Mouse (Mus musculus) cerebellum, postnatal 10 days (tissue): ENCODE data around the gene S100a4.

Source experiments
- DNase-seq, 2 experiments: peaks; one replicate each; pipeline ENCODE4 v3.0.0; 2021; ENCODE audit warnings: mixed read lengths in 2 of 2

Gene S100a4

GRCm38 (mm10) chr3:90600036-90600435 lies 3.5 kb upstream of the S100a4 start:
- no peak for DNase-seq

GRCm38 (mm10) chr3:90600458-90601195 lies 2.9 kb upstream of the S100a4 start:
- no peak for DNase-seq

GRCm38 (mm10) chr3:90601486-90602110 lies 2.0 kb upstream of the S100a4 start, which contains the start of gene Gm42674:
Gene Gm42674, plus strand, starts transcription at chr3:90601904.
- no peak for DNase-seq

- peak; percentile 28 to 47 for DNase-seq
These were observed 845 bp downstream of the S100a4 start for GRCm38 (mm10) chr3:90604416-90604815.

GRCm38 (mm10) chr3:90605049-90605448 lies 1.5 kb downstream of the S100a4 start:
- no peak for DNase-seq

- no peak for DNase-seq
These were observed 2.2 kb downstream of the S100a4 start for GRCm38 (mm10) chr3:90605736-90606135.

GRCm38 (mm10) chr3:90606185-90606584 lies 2.6 kb downstream of the S100a4 start:
- DNase-seq = no peak

- no peak for DNase-seq
These were observed 3.8 kb downstream of the S100a4 start for GRCm38 (mm10) chr3:90607361-90607760.

- DNase-seq = no peak
These were observed 4.7 kb downstream of the S100a4 start, which contains the start of gene S100a5 for GRCm38 (mm10) chr3:90608223-90608622. Gene S100a5, plus strand, starts transcription at chr3:90608523.

GRCm38 (mm10) chr3:90609102-90609501 lies 5.5 kb downstream of the S100a4 start:
- DNase-seq = no peak

GRCm38 (mm10) chr3:90611494-90611893 lies 7.9 kb downstream of the S100a4 start:
- no peak for DNase-seq

GRCm38 (mm10) chr3:90612061-90612460 lies 8.5 kb downstream of the S100a4 start:
- no peak for DNase-seq

GRCm38 (mm10) chr3:90612728-90613291 lies 9.2 kb downstream of the S100a4 start, which contains the start of gene S100a6:
Gene S100a6, plus strand, starts transcription at chr3:90612882.
- peak; percentile 72 to 77 for DNase-seq

- DNase-seq = no peak
These were observed 10.0 kb downstream of the S100a4 start for GRCm38 (mm10) chr3:90613461-90614147.

GRCm38 (mm10) chr3:90614148-90614530 lies 10.6 kb downstream of the S100a4 start:
- no peak for DNase-seq

- DNase-seq = no peak
These were observed 11.2 kb downstream of the S100a4 start for GRCm38 (mm10) chr3:90614611-90615251.

- peak; percentile 68 to 72 for DNase-seq
These were observed 11.8 kb downstream of the S100a4 start for GRCm38 (mm10) chr3:90615415-90615814.

GRCm38 (mm10) chr3:90615911-90616310 lies 12.3 kb downstream of the S100a4 start:
- DNase-seq = no peak

- no peak for DNase-seq
These were observed 14.0 kb downstream of the S100a4 start for GRCm38 (mm10) chr3:90617586-90617985.

GRCm38 (mm10) chr3:90621552-90621951 lies 18.0 kb downstream of the S100a4 start:
- DNase-seq = no peak

GRCm38 (mm10) chr3:90623435-90624071 lies 20.0 kb downstream of the S100a4 start:
- peak; percentile 36 to 52 for DNase-seq

- DNase-seq = no peak
These were observed 21.9 kb downstream of the S100a4 start for GRCm38 (mm10) chr3:90625496-90625895.
